Mouse (Mus musculus) heart, adult 11 months (tissue): ENCODE measurements around the gene Msrb3.

Experiments used
- DNase-seq: peaks from one replicate; pipeline ENCODE4 v3.0.0; 2022

Gene Msrb3

DNA sequence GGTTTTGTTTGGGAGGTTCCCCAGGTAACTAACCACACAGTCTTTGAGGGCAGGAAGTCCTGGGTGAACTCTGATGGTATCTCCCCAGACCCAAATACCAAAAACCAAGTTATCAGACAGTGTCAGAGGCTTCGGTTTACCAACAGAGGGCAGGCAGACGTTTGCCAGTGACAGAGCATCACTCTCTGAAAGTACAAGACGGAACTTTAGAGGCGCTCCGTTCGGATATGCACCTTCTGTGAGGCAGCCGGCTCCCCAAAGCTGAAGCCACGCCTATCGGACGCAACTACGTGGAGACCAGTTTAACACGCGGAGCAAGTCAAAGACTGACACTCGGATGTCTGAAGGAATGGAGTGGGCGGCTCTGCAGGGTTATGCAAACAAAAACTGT lies 3.0 kb downstream of the Msrb3 start:
- DNase-seq, result peak; percentile 92

DNA sequence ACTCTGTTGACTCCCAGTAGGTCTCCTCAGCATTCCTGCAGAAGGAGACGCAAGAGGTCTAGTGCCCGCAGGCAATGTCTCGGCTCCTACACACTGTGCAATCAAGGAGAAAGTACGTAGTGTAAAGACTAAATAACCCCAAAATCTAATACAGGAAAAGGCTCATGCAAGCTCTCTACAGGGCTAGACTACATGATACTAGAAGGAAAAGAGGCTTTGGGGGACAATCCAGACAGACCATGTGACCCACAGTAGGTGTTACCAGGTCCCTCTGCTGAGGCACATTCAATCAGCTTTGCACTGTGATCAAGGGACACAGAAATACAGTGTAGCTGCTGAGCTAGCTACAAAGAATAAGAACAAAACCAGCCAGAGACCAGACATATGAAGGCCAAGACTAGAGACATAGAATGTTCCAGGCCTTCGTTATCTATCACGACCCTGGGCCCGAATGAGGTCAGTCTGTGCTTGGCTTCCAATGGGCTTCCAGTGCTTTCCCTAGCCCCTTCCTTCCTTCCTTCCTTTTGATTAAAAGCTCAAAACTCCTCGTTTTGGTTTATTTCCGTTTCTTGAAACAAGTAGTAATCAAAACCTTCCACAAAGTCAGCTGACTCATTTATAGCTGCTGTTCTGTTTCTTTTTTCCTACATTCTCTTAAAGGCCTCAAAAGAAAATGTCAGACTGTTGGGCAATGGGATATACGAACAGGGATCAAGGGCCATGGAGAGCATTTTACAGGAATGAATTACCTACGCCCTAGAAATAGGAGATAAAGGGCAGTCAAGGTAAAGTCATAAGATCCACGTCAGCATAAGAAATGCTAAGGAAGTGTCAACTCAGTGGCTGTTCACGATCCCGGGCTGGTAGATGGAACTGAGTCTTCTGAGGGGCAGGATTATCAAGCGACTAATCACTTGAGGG lies 3.7 kb downstream of the Msrb3 start:
- DNase-seq, result peak; percentile 89

DNA sequence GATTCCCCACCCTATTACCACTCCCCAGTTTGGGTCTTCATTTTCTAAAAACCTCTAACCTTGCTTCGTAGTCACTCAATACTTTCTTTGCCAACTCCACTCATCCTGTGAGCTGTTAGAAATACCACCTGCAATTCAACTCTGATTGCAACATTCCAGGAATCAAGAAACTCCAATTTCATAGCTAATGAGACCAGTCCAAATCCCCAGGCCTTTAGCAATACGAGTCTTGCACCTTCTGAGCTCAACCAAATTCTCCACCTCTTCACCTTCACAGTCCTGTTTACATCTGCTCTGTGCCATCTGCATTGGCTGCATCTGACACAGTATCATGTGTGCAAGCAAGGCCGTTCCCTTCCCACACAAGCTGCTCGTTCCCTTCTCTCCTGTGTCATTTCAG lies 5.0 kb downstream of the Msrb3 start:
- DNase-seq, result peak; percentile 35

DNA sequence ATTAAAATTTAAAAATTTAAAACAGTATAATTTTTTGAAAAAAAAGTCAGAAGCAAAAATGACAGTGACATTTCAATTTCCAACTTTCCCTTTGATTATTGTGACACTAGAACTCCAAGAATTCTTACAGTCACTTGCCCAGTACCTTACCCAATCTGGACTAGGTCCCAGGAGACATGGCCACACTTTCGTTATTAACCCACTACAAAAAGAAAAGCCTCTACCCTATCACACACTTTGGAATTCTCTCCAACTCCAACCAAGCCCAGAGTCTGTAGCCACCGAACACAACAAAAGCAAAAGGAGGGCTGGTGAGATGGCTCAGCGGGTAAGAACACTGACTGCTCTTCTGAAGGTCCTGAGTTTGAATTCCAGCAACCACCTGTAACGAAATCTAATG lies 7.8 kb downstream of the Msrb3 start:
- peak; percentile 58 for DNase-seq

DNA sequence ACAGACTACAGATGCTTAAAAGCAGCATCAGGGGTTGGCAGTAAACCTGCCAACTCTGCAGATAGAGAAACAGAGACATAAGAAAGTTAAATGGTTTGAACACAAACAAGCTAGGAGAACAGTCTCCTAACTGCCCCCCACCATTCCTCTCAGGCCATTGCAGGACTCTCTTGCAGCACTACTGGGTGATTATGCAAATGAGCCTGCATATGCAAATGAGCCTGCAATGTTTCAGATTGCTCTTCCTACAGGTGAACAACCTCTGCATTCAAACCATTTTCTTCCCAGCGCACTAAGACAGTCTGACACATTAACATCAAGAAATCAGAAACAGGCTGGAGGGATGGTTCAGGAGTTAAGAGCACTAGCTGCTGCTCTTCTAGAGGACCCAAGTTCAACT lies 8.3 kb downstream of the Msrb3 start:
- peak; percentile 46 for DNase-seq

DNA sequence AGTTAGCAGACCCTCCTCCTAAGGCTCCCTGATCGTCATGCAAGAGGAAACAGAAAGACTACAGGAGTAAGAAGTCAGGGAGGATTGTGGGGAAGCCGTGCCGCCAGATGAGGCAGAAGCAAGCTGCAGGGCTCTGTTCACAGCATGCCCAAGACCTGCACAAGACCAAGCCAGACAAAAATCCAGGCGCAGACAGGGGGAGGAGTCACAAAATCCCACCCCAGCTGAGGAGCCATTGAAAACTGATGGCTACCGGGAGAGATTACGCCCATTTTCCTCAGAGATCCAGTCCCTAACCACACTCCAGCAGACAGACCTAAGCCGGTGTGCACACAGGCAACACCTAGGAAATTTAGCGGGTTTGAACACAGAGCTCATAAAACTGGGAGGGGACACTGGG lies 10.4 kb downstream of the Msrb3 start:
- peak; percentile 45 for DNase-seq

DNA sequence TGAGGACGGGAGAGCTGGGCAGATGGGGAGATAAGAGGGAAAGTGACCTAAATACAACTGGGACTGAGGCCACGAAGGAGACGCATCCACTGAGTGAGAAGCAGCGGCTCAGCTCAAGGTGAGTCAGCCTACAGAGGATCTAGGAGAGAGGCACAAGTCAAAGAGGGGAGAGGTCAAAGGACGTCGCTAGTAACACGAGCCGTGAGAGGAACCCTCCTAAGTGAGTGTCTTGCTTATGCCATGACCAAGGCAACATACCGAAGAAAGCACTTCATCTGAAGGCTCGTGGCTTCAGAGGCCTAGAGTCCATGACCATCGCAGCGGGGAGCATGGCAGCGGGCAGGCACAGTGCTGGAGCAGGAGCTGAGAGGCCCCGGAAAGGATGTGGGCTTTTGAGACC lies 14.7 kb downstream of the Msrb3 start:
- peak; percentile 59 for DNase-seq

DNA sequence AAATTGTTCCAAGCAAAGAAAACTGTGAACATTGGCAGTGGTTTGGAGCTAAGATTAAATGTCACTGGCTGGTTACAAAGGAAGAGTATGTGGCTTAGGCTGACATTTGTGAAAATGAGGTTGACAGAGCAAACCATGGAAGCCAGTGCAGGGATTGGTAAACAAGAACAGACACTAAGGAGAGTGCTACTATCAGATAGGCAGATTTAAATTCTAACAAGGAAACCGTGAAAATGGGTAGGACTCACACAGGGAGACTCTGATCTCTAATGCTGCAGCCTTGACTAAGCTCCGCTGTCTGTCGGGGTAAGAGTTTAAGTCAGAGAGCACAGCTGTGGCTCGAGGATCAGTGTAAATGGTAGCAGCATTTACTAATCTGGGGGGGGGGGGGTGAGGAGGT lies 15.2 kb downstream of the Msrb3 start:
- peak; percentile 5 for DNase-seq

DNA sequence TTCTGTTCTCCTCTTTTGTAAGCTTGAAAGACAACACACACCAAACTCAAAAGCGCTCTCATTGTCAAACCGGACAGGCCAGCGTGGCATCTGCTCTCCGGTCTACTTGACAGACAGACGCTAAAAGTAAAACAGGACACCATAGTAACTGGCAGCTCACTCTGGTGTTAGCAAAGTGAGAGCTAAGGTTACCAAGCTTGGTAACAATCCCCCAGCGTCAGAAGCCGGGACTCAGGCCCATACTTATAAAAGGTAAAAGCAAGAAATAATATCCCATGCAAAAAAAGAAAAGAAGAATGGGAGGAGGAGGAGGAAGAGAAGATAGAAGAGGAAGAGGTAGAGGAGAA lies 15.9 kb downstream of the Msrb3 start:
- no peak for DNase-seq

DNA sequence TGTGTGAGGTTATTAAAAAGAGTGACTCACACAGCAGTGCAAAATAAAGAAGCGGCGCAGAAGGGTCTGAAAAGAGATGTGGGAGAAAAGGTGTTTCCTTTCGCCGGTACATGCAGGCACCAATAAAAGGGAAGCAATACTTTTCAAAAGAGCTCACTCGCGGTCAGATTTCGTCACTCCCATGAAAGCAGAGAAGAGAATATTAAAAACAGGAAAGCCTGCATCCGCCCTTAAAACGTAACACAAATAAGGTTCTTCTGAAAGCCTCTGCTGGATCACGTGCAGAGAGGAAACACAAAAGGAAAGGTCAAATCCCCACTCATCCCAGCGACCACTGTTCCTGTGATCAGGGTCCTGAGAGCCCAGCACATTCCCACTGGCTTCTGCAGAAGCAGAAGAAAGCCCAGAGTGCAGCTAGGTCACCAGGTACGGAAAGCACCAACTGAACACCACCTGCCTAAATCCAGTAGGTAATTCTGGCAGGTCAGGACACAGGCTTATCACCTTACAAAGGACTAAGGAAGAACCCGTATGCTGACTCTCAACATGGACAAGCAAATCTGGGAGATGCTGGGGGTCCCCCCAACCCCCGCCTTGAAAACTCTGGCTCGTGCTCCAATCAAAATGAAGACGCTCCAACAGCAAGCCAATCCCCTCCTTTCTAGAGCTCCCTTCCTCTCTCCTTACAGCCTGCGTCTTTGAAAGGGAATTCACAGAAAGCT lies 16.4 kb downstream of the Msrb3 start:
- DNase-seq, result peak; percentile 95

DNA sequence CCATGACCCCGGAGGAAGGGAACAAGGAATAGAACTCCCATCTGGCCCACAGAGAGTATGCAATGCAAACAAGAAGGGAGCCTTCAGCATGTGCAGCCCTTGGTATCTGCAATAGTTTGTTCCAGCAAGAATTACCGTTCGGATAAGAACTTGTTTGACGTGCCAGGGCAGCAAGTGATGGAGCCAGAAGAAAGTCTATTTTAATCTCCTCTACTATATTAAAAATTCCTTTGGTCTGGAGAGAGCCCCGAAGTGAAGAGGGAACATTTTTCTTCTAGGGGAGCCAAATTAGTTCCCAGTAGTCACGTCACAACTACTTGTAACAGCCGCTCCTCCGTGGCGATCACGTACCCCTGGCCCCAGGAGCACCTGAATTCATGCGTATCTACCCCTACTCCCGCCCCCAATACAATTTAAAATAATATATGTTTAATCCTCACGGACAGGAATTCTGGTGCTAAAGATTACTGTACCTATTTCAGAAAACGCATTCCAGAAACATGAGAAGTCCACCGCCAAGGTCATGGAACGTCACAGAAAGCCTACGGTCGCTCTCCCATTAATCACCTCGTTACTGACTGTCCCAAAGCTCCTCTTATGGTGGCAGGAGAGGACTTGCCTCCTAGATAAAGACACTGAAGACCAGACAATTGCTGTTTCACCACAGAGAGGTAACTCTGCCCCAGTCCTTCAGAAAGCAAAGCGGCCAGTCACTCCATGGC lies 22.2 kb downstream of the Msrb3 start:
- DNase-seq, result peak; percentile 91

DNA sequence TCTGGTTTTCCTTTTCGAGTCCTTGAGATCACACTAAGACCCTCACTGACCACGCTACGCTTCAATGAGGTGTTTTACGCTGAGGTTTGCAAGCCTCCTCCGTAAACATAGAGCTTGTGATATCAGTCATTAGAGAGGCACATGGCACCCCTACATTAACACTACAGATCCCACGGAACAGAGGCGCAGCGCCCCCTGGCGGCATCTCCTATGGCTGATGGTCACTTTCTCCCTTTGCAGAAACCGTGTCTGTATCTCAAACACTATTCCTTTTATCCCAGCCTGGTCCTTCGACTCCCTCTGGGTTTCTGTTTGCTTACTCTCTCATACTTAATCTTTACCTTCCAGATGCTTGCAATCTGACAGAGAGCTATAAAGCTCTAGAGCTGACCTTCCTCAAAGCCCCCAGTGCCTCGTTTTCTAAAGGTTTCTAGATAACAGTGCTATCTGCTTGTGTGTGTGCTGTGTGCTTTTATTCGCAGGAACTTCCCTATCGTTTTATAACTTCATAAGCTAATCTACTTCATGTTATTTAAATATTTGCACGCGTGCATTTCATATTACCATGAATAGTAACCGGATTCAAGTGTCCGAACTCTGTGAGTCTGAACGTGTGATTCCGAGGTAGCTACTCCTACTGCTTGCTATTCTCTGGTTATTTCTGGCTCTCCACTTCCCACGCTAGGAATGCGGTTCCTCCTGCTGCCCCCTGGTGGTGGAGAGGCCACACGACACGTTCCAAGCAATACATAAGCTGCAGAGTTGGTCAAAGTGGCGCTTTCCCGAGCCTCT lies 23.0 kb downstream of the Msrb3 start:
- peak; percentile 96 for DNase-seq

DNA sequence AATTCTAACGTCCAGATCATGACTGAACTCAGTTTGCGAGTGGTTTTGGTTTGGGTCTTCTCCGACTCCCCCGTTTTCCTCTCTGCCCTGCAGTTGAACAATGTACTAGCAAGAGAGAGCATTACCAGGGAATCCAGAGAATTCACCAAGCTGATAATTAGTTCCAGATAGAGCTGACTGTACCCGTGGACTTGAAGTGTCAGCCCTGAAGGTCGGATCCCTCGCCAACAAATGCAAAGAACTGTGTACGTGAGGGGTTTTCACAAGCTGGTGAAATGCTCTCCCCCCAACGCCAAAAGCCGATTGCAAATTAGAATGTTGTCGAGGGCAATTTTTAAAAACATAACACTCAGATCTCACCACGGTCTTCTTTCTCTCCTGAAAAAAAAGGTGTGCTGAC lies 24.6 kb downstream of the Msrb3 start:
- peak; percentile 79 for DNase-seq

DNA sequence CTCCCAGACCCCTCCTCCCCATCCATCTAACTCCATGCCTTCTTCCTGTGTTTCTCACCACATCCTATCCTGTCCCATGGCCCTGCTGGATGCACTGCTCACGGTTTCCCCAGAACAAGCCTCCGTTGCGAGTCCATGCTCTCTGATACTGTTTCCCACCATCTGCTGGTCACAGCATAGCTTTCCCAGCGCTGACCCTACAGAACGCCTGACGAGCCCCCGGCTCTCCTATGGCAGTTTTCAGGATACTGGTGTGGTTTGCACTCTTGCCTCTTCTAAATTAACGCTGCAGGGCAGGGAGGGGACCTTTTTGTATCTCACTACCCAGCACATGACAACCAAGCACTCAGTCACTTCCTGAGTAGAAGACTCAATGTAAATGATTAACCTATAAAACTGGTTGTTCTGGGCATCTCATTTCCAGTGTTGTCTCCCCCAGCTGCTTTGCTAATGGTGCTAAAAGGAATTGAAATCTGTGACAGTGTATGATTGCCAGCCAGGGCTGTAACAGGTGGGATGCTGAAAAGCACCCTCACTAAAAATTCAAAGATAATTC lies 25.2 kb downstream of the Msrb3 start:
- peak; percentile 86 for DNase-seq

DNA sequence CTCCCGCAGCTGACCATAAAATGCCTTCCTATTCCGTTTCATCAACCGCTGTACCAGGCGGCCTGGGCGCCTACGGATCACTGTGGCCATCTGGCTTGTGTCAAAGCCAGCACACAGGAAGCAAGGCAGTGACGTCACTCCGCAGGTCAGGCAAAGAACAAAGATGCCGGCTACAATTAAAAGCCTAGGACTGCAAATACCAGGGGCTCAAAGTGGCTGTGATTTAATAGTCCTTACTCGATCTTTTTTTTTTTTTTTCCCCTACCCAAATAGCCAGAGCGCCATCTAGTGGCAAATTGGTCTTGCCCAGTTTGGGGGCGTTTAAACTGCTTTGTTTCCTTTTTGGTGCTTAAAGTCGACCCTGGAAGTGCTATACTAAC lies 26.4 kb downstream of the Msrb3 start:
- DNase-seq, result peak; percentile 93

DNA sequence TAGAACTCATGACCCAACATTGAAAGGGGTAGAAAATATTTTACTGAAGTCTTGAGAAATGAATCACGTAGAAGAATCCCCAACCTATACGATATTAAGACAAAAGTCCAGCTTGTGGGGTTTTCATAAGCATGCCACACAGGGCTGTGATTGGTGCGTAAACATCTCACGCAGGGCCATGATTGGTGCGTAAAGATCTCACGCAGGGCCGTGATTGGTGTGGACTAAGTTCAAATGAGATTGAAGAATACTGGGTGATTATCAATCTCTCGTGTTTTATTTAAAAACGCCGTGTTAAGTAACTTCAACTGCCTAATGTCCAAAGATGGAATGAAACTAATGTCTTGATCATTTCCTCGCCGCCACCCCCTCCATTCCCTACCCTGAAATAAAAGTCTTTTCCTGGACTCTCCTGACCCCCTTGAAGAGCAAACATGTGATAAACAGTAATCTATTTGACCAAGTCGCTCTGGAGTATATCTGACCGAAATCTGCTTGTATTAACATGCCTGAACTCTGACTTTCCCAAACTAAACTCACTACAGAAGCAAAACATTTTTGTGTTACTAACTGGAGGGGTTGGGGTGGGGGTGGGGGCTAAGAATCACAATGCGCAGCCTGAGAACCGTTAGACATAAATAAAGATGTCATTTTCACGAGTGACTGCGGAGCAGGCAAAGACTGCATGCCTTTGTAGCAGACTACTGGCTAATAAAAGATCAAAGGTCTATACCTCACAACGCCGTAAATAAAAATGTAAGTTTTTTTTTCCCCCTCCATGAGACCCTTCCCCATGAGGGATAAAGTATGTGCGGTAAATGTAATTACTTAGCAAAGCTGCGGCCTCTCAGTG lies 27.0 kb downstream of the Msrb3 start:
- peak; percentile 77 for DNase-seq

DNA sequence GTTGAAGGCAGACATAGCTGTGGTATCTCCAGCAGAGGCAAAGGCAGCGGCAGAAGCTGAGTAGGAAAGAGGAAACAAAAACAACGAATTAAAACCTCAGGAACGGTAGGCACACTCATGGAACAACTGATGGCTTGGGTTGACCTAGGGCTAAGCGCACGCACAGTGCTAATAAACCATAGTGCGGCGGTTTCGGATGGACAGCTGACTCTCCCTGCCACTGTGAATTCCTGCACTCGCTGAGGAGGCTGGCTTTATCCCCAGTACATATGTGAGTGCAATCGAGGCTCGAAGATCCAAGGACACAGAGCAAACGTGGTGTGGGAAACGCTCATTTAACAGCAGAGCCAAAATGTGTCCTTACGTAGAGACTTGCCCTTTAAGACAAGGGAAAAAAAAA lies 27.8 kb downstream of the Msrb3 start:
- peak; percentile 68 for DNase-seq

DNA sequence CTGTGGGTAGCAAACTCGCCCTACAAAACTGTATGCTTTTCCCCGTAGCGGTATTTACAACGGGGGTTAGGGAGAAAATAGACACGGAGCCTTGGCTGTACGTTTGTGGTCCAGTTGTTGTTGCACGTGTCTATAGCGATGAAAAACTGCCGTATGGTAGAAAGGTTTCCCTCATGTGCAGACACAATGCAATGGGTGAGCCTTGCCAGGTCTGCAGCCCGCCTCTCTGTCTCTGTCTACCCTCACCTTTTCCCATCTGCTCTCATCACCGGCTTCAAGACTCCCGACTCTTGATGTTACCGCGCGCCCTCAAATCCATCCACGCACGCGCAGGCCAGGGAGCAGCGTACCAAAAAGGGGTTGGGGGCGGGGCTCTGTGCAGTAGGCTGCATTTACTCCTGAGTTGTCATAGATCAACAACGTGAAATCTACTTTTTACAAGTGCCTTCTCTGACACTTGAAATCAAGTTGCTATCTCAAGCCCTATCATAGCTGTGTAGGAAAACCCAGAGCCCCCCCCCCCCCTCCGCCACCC lies 29.6 kb downstream of the Msrb3 start:
- peak; percentile 84 for DNase-seq

DNA sequence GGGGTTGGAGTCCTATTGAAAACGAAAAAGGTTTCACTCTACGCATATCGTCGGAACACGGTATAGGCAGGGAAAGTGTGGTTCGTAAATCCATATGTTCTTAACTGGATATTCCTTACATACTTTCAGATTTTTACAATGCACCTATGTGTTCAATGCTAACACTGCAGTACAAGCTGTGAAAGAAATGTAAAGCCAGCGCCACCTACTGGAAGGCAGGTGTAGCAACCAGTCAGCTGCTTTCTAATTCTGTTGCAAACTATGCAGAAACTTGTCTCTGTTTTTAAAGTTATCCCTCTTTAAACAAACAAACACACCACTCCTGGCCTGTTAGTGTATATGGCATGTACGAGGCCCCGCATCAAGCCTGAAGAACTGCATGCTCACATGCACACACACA lies 34.5 kb downstream of the Msrb3 start:
- DNase-seq, result peak; percentile 83

DNA sequence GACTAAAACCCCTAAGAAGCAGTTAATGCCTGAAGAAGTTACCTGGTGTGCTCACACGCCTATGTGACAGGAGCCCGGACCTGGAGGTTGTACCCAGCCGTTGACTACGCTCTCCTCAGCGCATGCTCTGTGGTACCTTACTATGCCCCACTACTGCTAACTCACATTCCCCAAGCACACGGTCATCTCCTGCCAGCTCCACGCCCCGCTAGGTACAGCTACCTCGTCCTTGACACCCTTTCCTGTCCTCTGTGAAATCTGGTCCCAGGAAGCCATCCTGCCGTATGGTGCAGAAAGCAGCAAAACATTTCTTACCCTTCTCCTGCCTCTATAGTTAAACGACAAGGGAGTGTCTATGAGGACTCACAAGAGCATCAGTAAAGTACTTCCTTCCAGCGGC lies 37.2 kb downstream of the Msrb3 start:
- peak; percentile 37 for DNase-seq

DNA sequence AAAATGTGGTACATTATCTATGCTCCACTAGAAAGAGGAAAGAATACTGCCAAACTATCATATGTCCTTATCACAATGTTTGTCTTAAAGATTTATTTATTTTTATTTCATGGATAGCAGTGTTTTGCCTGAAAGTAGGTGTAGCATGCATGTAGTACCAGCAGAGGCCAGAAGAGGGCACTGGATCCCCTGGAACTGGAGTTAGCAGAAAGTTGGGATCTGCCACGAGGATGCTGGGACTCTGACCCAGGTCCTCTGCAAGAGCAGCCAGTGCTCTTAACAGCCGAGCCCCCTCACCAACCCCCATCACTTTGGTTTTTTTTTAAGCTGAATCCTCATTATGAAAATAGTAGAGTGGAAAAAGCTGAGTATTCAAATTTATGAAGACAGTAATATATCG lies 37.7 kb downstream of the Msrb3 start:
- DNase-seq, result peak; percentile 33
